Mouse (Mus musculus): Measurements from ENCODE around the gene Noxred1. TPM values are rescaled to one million over a fixed set of nuclear protein-coding genes. Genes with fewer than 3 reads are reported as not detected.
"Not testable (repeated sequence)": the region's sequence is repeated elsewhere in the genome, so short reads cannot be mapped to it uniquely, and the experiment has no call there.

Noxred1 gene
- polyA plus RNA-seq, 1 experiment from 2014 or later = 0.69 TPM

GRCm38 (mm10) chr12:87216053-87216452 is 22.5 kb downstream of the Noxred1 start:
- H3K9ac ChIP-seq (ENCODE audit: low read depth, low read length) = no peak overlapping the region
- no peaks in the 10 kb centered on the region for H3K4me1 ChIP-seq (ENCODE audit: control insufficient read depth, insufficient read depth, low read length)
- WGBS = 65% methylated on average over 2 of the region's 2 CpGs
- no peak overlapping the region for H3K27ac ChIP-seq (ENCODE audit: low read depth, low read length)
- no peaks in the 10 kb centered on the region for H3K36me3 ChIP-seq (ENCODE audit: control insufficient read depth, insufficient read depth, low read length)
- H3K4me2 ChIP-seq (replicated peaks; ENCODE audit: low read depth, low read length) = no peak overlapping the region
- no peak for ATAC-seq (ENCODE audit: low FRiP score, low TSS enrichment)
- H3K9me3 ChIP-seq (ENCODE audit: control insufficient read depth, low read length) = no peaks in the 10 kb centered on the region
- no peak overlapping the region for H3K4me3 ChIP-seq (ENCODE audit: low read length)
- H3K27me3 ChIP-seq (ENCODE audit: control insufficient read depth, insufficient read depth, low read length) = no peaks in the 10 kb centered on the region

GRCm38 (mm10) chr12:87212844-87213606 is 25.5 kb downstream of the Noxred1 start:
- Histone ChIP-seq H3K9me3 (ENCODE audit: control insufficient read depth, low read length) (no peaks in the 10 kb centered on the region), H3K9ac (ENCODE audit: low read depth, low read length) (no peak overlapping the region), H3K4me3 (ENCODE audit: low read length) (no peak overlapping the region), H3K27me3 (ENCODE audit: control insufficient read depth, insufficient read depth, low read length) (no peaks in the 10 kb centered on the region), H3K4me1 (ENCODE audit: control insufficient read depth, insufficient read depth, low read length) (no peaks in the 10 kb centered on the region), H3K4me2 (replicated peaks; ENCODE audit: low read depth, low read length) (no peak overlapping the region), H3K27ac (ENCODE audit: low read depth, low read length) (no peak overlapping the region), H3K36me3 (ENCODE audit: control insufficient read depth, insufficient read depth, low read length) (no peaks in the 10 kb centered on the region)
- WGBS = 56% methylated on average over 2 of the region's 2 CpGs
- ATAC-seq (ENCODE audit: low FRiP score, low TSS enrichment) = no peak

- not testable (repeated sequence) for H3K27me3 ChIP-seq (ENCODE audit: control insufficient read depth, insufficient read depth, low read length); H3K36me3 ChIP-seq (ENCODE audit: control insufficient read depth, insufficient read depth, low read length); ATAC-seq (ENCODE audit: low FRiP score, low TSS enrichment); H3K27ac ChIP-seq (ENCODE audit: low read depth, low read length); H3K4me1 ChIP-seq (ENCODE audit: control insufficient read depth, insufficient read depth, low read length); H3K9me3 ChIP-seq (ENCODE audit: control insufficient read depth, low read length); H3K4me2 ChIP-seq (replicated peaks; ENCODE audit: low read depth, low read length); H3K4me3 ChIP-seq (ENCODE audit: low read length); H3K9ac ChIP-seq (ENCODE audit: low read depth, low read length)
- WGBS = 88% methylated on average over 5 of the region's 5 CpGs
These were observed 32.7 kb downstream of the Noxred1 start for GRCm38 (mm10) chr12:87205789-87206188.

GRCm38 (mm10) chr12:87201694-87202093 is 36.8 kb downstream of the Noxred1 start:
- Histone ChIP-seq H3K9ac (ENCODE audit: low read depth, low read length) (no peak overlapping the region), H3K27ac (ENCODE audit: low read depth, low read length) (no peak overlapping the region), H3K4me1 (ENCODE audit: control insufficient read depth, insufficient read depth, low read length) (peaks cover 6% of the 10 kb centered on the region; the same call in 1 of the 2 replicates), H3K4me2 (replicated peaks; ENCODE audit: low read depth, low read length) (no peak overlapping the region), H3K27me3 (ENCODE audit: control insufficient read depth, insufficient read depth, low read length) (no peaks in the 10 kb centered on the region), H3K9me3 (ENCODE audit: control insufficient read depth, low read length) (no peaks in the 10 kb centered on the region), H3K4me3 (ENCODE audit: low read length) (no peak overlapping the region), H3K36me3 (ENCODE audit: control insufficient read depth, insufficient read depth, low read length) (no peaks in the 10 kb centered on the region)
- 73% methylated on average over 5 of the region's 5 CpGs for whole genome bisulfite sequencing
- ATAC-seq (ENCODE audit: low FRiP score, low TSS enrichment) = no peak

GRCm38 (mm10) chr12:87199973-87200586 is 38.5 kb downstream of the Noxred1 start, which contains the start of gene Tmed8:
Tmed8 (minus strand) TSS chr12:87200454.
- Histone ChIP-seq H3K4me3 (ENCODE audit: low read length) (peak within 1 kb of the TSS; percentile 91), H3K27me3 (ENCODE audit: control insufficient read depth, insufficient read depth, low read length) (no peaks in the 10 kb centered on the region), H3K9ac (ENCODE audit: low read depth, low read length) (peak within 1 kb of the TSS; percentile 89), H3K36me3 (ENCODE audit: control insufficient read depth, insufficient read depth, low read length) (no peaks in the 10 kb centered on the region), H3K9me3 (ENCODE audit: control insufficient read depth, low read length) (no peaks in the 10 kb centered on the region), H3K4me1 (ENCODE audit: control insufficient read depth, insufficient read depth, low read length) (peaks cover 6% of the 10 kb centered on the region; the same call in 1 of the 2 replicates), H3K27ac (ENCODE audit: low read depth, low read length) (peak within 1 kb of the TSS; percentile 30; the same call in 1 of the 2 replicates), H3K4me2 (replicated peaks; ENCODE audit: low read depth, low read length) (peak within 1 kb of the TSS; percentile 95)
- peak; percentile 95 for ATAC-seq (ENCODE audit: low FRiP score, low TSS enrichment)
- under 1% methylated on average over 49 of the region's 70 CpGs for WGBS

- Histone ChIP-seq H3K4me2 (replicated peaks; ENCODE audit: low read depth, low read length) (peak within 1 kb of the TSS; percentile 95), H3K9me3 (ENCODE audit: control insufficient read depth, low read length) (no peaks in the 10 kb centered on the region), H3K27ac (ENCODE audit: low read depth, low read length) (peak within 1 kb of the TSS; percentile 30; the same call in 1 of the 2 replicates), H3K4me1 (ENCODE audit: control insufficient read depth, insufficient read depth, low read length) (peaks cover 6% of the 10 kb centered on the region; the same call in 1 of the 2 replicates), H3K4me3 (ENCODE audit: low read length) (peak within 1 kb of the TSS; percentile 91), H3K27me3 (ENCODE audit: control insufficient read depth, insufficient read depth, low read length) (no peaks in the 10 kb centered on the region), H3K9ac (ENCODE audit: low read depth, low read length) (peak within 1 kb of the TSS; percentile 89), H3K36me3 (ENCODE audit: control insufficient read depth, insufficient read depth, low read length) (no peaks in the 10 kb centered on the region)
- peak; percentile 70; the same call in 1 of the 2 replicates for ATAC-seq (ENCODE audit: low FRiP score, low TSS enrichment)
- WGBS = 1% methylated on average over 38 of the region's 38 CpGs
These were observed 39.1 kb downstream of the Noxred1 start, which contains the start of gene Samd15 for GRCm38 (mm10) chr12:87199206-87199972. Samd15 (plus strand) TSS chr12:87199723.

GRCm38 (mm10) chr12:87198792-87199191 is 39.7 kb downstream of the Noxred1 start:
- no peak for ATAC-seq (ENCODE audit: low FRiP score, low TSS enrichment)
- Histone ChIP-seq H3K9ac (ENCODE audit: low read depth, low read length) (no peak overlapping the region), H3K4me1 (ENCODE audit: control insufficient read depth, insufficient read depth, low read length) (peaks cover 6% of the 10 kb centered on the region; the same call in 1 of the 2 replicates), H3K36me3 (ENCODE audit: control insufficient read depth, insufficient read depth, low read length) (no peaks in the 10 kb centered on the region), H3K27ac (ENCODE audit: low read depth, low read length) (no peak overlapping the region), H3K27me3 (ENCODE audit: control insufficient read depth, insufficient read depth, low read length) (no peaks in the 10 kb centered on the region), H3K4me2 (replicated peaks; ENCODE audit: low read depth, low read length) (peak overlapping the region; percentile 95), H3K9me3 (ENCODE audit: control insufficient read depth, low read length) (no peaks in the 10 kb centered on the region), H3K4me3 (ENCODE audit: low read length) (peak overlapping the region; percentile 91)
- 53% methylated on average over 6 of the region's 6 CpGs for WGBS

- Histone ChIP-seq H3K27me3 (ENCODE audit: control insufficient read depth, insufficient read depth, low read length) (no peaks in the 10 kb centered on the region), H3K9ac (ENCODE audit: low read depth, low read length) (no peak overlapping the region), H3K36me3 (ENCODE audit: control insufficient read depth, insufficient read depth, low read length) (no peaks in the 10 kb centered on the region), H3K27ac (ENCODE audit: low read depth, low read length) (no peak overlapping the region), H3K4me1 (ENCODE audit: control insufficient read depth, insufficient read depth, low read length) (peaks cover 6% of the 10 kb centered on the region; the same call in 1 of the 2 replicates), H3K4me2 (replicated peaks; ENCODE audit: low read depth, low read length) (no peak overlapping the region), H3K4me3 (ENCODE audit: low read length) (no peak overlapping the region), H3K9me3 (ENCODE audit: control insufficient read depth, low read length) (no peaks in the 10 kb centered on the region)
- no peak for ATAC-seq (ENCODE audit: low FRiP score, low TSS enrichment)
These were observed 42.2 kb downstream of the Noxred1 start for GRCm38 (mm10) chr12:87196310-87196709.

Measured in kidney, embryonic 14.5 days (tissue).